Mouse (Mus musculus) ES-E14 (cell line): Measurements from ENCODE around the gene Ctss. TPM values are rescaled to one million over a fixed set of nuclear protein-coding genes. Genes with fewer than 3 reads are reported as not detected.

ENCODE experiments used
- DNase-seq: peaks from one replicate; pipeline ENCODE4 v3.0.0-alpha.2; 2013; ENCODE audit warnings: low read depth, low spot score
- H3K27ac ChIP-seq: 2 replicates; pipeline ENCODE4 v1.5.1; 2012; ENCODE audit warnings: low read depth, mild to moderate bottlenecking, low read length, moderate library complexity, mixed read lengths; ENCODE audit not compliant: poor library complexity, insufficient read depth, severe bottlenecking
- H3K36me3 ChIP-seq: 2 replicates; pipeline ENCODE4 v1.6.1; 2012; ENCODE audit warnings: mild to moderate bottlenecking, low read length, moderate library complexity, mixed read lengths; ENCODE audit not compliant: control insufficient read depth, poor library complexity, insufficient read depth, severe bottlenecking
- H3K4me1 ChIP-seq, 2 experiments: fragments of 150-350 bp in 1 of 2; sonication (generic) in 1 of 2; 2 replicates each; pipeline ENCODE4 v1.6.1; 2012; ENCODE audit warnings: low read length in 2 of 2, mild to moderate bottlenecking in 1 of 2, mixed read lengths in 1 of 2; ENCODE audit not compliant: control insufficient read depth in 2 of 2, insufficient read depth in 2 of 2, poor library complexity in 1 of 2
- H3K4me3 ChIP-seq, 2 experiments: fragments of 150-350 bp in 1 of 2; sonication (generic) in 1 of 2; 2 replicates each; pipeline ENCODE4 v1.5.1; 2012; ENCODE audit warnings: low read length in 2 of 2, low read depth in 1 of 2, mild to moderate bottlenecking in 1 of 2, mixed read lengths in 1 of 2; ENCODE audit not compliant: insufficient read depth in 1 of 2, poor library complexity in 1 of 2, severe bottlenecking in 1 of 2
- H3K9ac ChIP-seq: 2 replicates; pipeline ENCODE4 v1.6.1; 2012; ENCODE audit warnings: low read depth, mild to moderate bottlenecking, low read length, mixed read lengths; ENCODE audit not compliant: poor library complexity, insufficient read depth, severe bottlenecking
- H3K9me3 ChIP-seq: fragments of 150-350 bp; sonication (generic); 2 replicates; pipeline ENCODE4 v1.6.1; 2012; ENCODE audit warnings: low read depth, mild to moderate bottlenecking, low read length; ENCODE audit not compliant: control insufficient read depth, insufficient read depth
- CHD2 ChIP-seq: IDR thresholded peaks from 2 replicates; pipeline ENCODE4 v1.6.1; 2014; ENCODE audit warnings: mild to moderate bottlenecking, low read depth, low read length, inconsistent platforms
- HCFC1 ChIP-seq: IDR thresholded peaks from 2 replicates; pipeline ENCODE4 v1.6.1; 2012; ENCODE audit warnings: low read length, inconsistent platforms, borderline replicate concordance; ENCODE audit not compliant: insufficient read depth
- MAFK ChIP-seq: IDR thresholded peaks from 2 replicates; pipeline ENCODE4 v1.6.1; 2014; ENCODE audit warnings: mild to moderate bottlenecking, low read depth, low read length, inconsistent platforms; ENCODE audit not compliant: insufficient read depth
- ZC3H11A ChIP-seq: IDR thresholded peaks from 2 replicates; pipeline ENCODE4 v1.6.1; 2012; ENCODE audit warnings: low read depth, mild to moderate bottlenecking, inconsistent platforms, low read length, borderline replicate concordance
- ZNF384 ChIP-seq: IDR thresholded peaks from 2 replicates; pipeline ENCODE4 v1.6.1; 2012; ENCODE audit warnings: low read depth, low read length, inconsistent platforms
- in situ Hi-C, 2 experiments: fragments of 600-800 bp; cut with MboI; formaldehyde crosslinking; loops; one replicate each; pipeline ENCODE4 v1.15.1; 2025; ENCODE audit warnings: low sequenced_read_pairs in 2 of 2, inconsistent platforms in 1 of 2; ENCODE audit not compliant: unreplicated experiment in 2 of 2
- total RNA-seq: library from RNA; depleted of rRNA; stranded (reverse); fragments of 300-350 nt; gene quantifications from 2 replicates; pipeline ENCODE4 v1.2.3, GENCODE M21; 2012; rRNA removed

Gene Ctss
- 0.16 and 0.67 TPM in 2 replicates for total RNA-seq

DNA sequence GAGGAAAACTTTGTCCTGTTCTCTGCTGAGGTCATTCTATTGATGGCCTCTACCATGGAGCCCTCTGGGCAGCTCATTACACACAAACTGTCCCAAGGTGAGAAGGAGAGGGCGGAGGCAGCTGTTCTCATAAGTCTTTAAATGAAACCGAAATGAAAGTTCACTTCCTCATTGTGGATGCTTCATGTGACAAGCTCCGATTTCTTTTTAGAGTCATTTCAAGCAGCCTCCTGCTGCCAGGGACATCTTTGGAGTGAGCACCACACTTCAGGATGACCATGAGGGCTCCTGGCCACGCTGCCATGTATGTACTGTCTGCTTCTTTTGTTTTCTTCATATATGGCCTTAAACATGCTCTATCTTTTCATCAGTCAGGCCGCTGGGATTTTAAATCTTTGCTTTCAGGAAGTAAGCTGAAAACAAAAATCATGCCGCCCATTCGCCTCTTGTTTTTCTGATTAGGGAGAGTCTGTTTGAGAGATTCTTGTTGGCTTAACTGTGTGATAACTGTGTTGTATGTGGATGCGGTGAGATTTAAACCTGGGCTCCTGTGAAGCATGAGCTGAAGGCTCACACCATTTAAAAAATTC is at the start of gene Ctss:
Gene Ctss (plus strand): TSS at position 165 of the 590 bp plus-strand sequence.
- no peak within 1 kb of the TSS for H3K4me3 ChIP-seq
- H3K9me3 ChIP-seq, result no peaks in the 10 kb centered on the region
- no peaks in the 10 kb centered on the region for H3K36me3 ChIP-seq
- in situ Hi-C loops, result no loop called here
- no peak for DNase-seq
- no peak within 1 kb of the TSS for H3K27ac ChIP-seq
- H3K4me1 ChIP-seq, result peaks cover 3% of the 10 kb centered on the region in 2 experiments; a peak in 1 of 4 replicates
- H3K9ac ChIP-seq, result no peak within 1 kb of the TSS
- TF ChIP-seq CHD2, result no peak
- TF ChIP-seq ZNF384, result no peak
- no peak for TF ChIP-seq ZC3H11A
- TF ChIP-seq HCFC1, result no peak
- TF ChIP-seq MAFK, result no peak

DNA sequence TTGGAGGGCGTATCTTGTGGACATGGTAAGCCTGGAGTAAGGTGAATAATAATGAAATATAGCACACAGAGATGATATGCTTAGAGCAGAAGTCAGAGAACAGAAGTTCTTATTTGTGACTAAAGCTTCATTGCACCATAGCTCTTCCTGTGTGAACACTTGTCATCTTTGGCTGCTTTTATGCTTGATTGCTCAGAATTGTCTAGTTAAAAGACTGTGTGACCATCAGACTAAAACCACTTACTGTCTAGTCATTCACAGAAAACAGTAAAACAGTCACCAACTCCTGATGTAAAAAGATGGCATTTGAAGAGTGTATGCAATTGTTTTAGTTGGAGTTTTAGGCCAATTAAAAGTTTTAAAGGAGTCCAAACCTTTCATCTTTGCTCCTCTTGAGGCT is 47.6 kb upstream of the Ctss start:
- TF ChIP-seq MAFK (no peak), CHD2 (no peak), ZNF384 (no peak), HCFC1 (no peak), ZC3H11A (no peak)
- Histone ChIP-seq H3K36me3 (peaks cover 7% of the 10 kb centered on the region), H3K4me1 (no peaks in the 10 kb centered on the region), H3K27ac (no peak overlapping the region), H3K9ac (no peak overlapping the region), H3K9me3 (no peaks in the 10 kb centered on the region), H3K4me3 (no peak overlapping the region)
- in situ Hi-C loops, result no loop called here
- no peak for DNase-seq

- Histone ChIP-seq H3K9ac (no peak overlapping the region), H3K27ac (no peak overlapping the region), H3K36me3 (peaks cover 18% of the 10 kb centered on the region), H3K9me3 (no peaks in the 10 kb centered on the region), H3K4me3 (no peak overlapping the region), H3K4me1 (no peaks in the 10 kb centered on the region)
- in situ Hi-C loops, result no loop called here
- no peak for DNase-seq
- no peak for TF ChIP-seq ZC3H11A
- TF ChIP-seq HCFC1, result no peak
- no peak for TF ChIP-seq ZNF384
- TF ChIP-seq MAFK, result no peak
- TF ChIP-seq CHD2, result no peak
These were observed 40.2 kb upstream of the Ctss start for GRCm38 (mm10) chr3:95486421-95486820.

GRCm38 (mm10) chr3:95488679-95489078 is 37.9 kb upstream of the Ctss start:
- H3K36me3 ChIP-seq, result peaks cover 23% of the 10 kb centered on the region
- in situ Hi-C loops, result no loop called here
- no peaks in the 10 kb centered on the region for H3K4me1 ChIP-seq

More at GRCm38 (mm10) chr3:95488679-95489078, 37.9 kb upstream of the Ctss start:
- Histone ChIP-seq H3K4me3 (no peak overlapping the region), H3K9ac (no peak overlapping the region), H3K27ac (no peak overlapping the region), H3K9me3 (no peaks in the 10 kb centered on the region)
- no peak for DNase-seq
- no peak for TF ChIP-seq HCFC1
- no peak for TF ChIP-seq MAFK
- no peak for TF ChIP-seq ZNF384
- no peak for TF ChIP-seq CHD2
- no peak for TF ChIP-seq ZC3H11A
